ENCODE assay signal across 8 mouse cellular contexts in genomic region chr15:101988119-101988518, GRCm38 (mm10). TPM values are rescaled to one million over a fixed set of nuclear protein-coding genes. Genes with fewer than 3 reads are reported as not detected.
DNase-seq lines count a peak whose midpoint lies in the region; ATAC-seq lines count a peak whose summit lies in the region.

No protein-coding gene starts in this region.

- intact Hi-C loops in left cerebral cortex, postnatal 36 days (cut with DNase I) = loop anchor here (1.0 kb wide), 1 partner anchor 77 kb away; no protein-coding TSS in a partner anchor

- DNase-seq in A20 (ENCODE audit: low read depth, low spot score) = peak; percentile 83
- peak; percentile 82 to 90 for DNase-seq in cerebellum, postnatal 36 days
- peak; percentile 86 to 90 for DNase-seq in frontal cortex, postnatal 36 days (ENCODE audit: low spot score in 2 of 2)
- DNase-seq in intestine, embryonic 14.5 days (ENCODE audit: low spot score) = peak; percentile 97
- DNase-seq in left cerebral cortex, postnatal 36 days (ENCODE audit: low spot score in 2 of 2) = peak; percentile 82 to 86
- peak; percentile 74 to 81 for DNase-seq in natural killer cell, adult 2 months (ENCODE audit: low spot score in 2 of 2)
- DNase-seq in testis, postnatal 10 days (ENCODE audit: low spot score) = peak; percentile 92

- H3K4me3 ChIP-seq in intestine, embryonic 14.5 days (ENCODE audit: low read depth, low read length) = no peak overlapping the region

- H3K4me2 ChIP-seq in intestine, embryonic 14.5 days (ENCODE audit: low read length) = no peak overlapping the region

- no peaks in the 10 kb centered on the region for H3K36me3 ChIP-seq in intestine, embryonic 14.5 days (ENCODE audit: control insufficient read depth, insufficient read depth, low read length)

- no peak overlapping the region for H3K9ac ChIP-seq in intestine, embryonic 14.5 days (ENCODE audit: low read length)

- WGBS in intestine, embryonic 14.5 days = 2% methylated on average over 10 of the region's 10 CpGs

- peaks cover 4% of the 10 kb centered on the region; the same call in 1 of the 2 replicates for H3K4me1 ChIP-seq in intestine, embryonic 14.5 days (replicated peaks; ENCODE audit: control insufficient read depth, insufficient read depth, low read length)

- no peaks in the 10 kb centered on the region for H3K27me3 ChIP-seq in intestine, embryonic 14.5 days (replicated peaks; ENCODE audit: control insufficient read depth, insufficient read depth, low read length)

- ATAC-seq in activated CD4-positive, CD25-positive, alpha-beta regulatory T cell, adult 4 months = peak; percentile 50
- ATAC-seq in intestine, embryonic 14.5 days (replicated peaks; ENCODE audit: low FRiP score, low TSS enrichment, low read depth) = peak; percentile 30; the same call in 1 of the 2 replicates

- no peak overlapping the region for H3K27ac ChIP-seq in intestine, embryonic 14.5 days (ENCODE audit: low read depth)

- H3K9me3 ChIP-seq in intestine, embryonic 14.5 days (ENCODE audit: control insufficient read depth, low read length) = no peaks in the 10 kb centered on the region

RNA-seq across cellular contexts. Expression of gene Krt8, which starts 16.2 kb away (rescaled TPM):
- not detected for polyA plus RNA-seq in activated CD4-positive, CD25-positive, alpha-beta regulatory T cell, adult 4 months (2017; shearing (Covaris generic))
- polyA plus RNA-seq in intestine, embryonic 14.5 days (2014; fragmentation: Nextera tagmentation; extraction: Ambion mirVana) = 381 and 486 TPM in 2 replicates
- total RNA-seq in left cerebral cortex, postnatal 36 days (2021) = not detected

RNA-seq across cellular contexts. Expression of gene Krt78, which starts 34.0 kb away (rescaled TPM):
- polyA plus RNA-seq in activated CD4-positive, CD25-positive, alpha-beta regulatory T cell, adult 4 months (2017; shearing (Covaris generic)) = not detected
- polyA plus RNA-seq in intestine, embryonic 14.5 days (2014; fragmentation: Nextera tagmentation; extraction: Ambion mirVana) = 0.09 TPM in 1 of 2 replicates, not detected in the other
- total RNA-seq in left cerebral cortex, postnatal 36 days (2021) = not detected

RNA-seq across cellular contexts. Expression of gene Krt18, which starts 39.9 kb away (rescaled TPM):
- not detected for polyA plus RNA-seq in activated CD4-positive, CD25-positive, alpha-beta regulatory T cell, adult 4 months (2017; shearing (Covaris generic))
- 184 and 210 TPM in 2 replicates for polyA plus RNA-seq in intestine, embryonic 14.5 days (2014; fragmentation: Nextera tagmentation; extraction: Ambion mirVana)
- total RNA-seq in left cerebral cortex, postnatal 36 days (2021) = under 1 TPM in 1 of 2 experiments, not detected in 1; 0.22 TPM

RNA-seq across cellular contexts. Expression of gene Krt79, which starts 48.0 kb away (rescaled TPM):
- polyA plus RNA-seq in activated CD4-positive, CD25-positive, alpha-beta regulatory T cell, adult 4 months (2017; shearing (Covaris generic)) = not detected
- polyA plus RNA-seq in intestine, embryonic 14.5 days (2014; fragmentation: Nextera tagmentation; extraction: Ambion mirVana) = 0.22 TPM in 1 of 2 replicates, not detected in the other
- not detected for total RNA-seq in left cerebral cortex, postnatal 36 days (2021)

Comparison
In these comparisons a context has a peak if more than half of its experiments do, and no peak if none do; other contexts are left out.
1. RNA of gene Krt8, which starts 16.2 kb away (polyA plus RNA-seq): 381 to 486 TPM in intestine, embryonic 14.5 days; not detected in activated CD4-positive, CD25-positive, alpha-beta regulatory T cell, adult 4 months; every median in the first group is over 100 times any median in the second.
2. RNA of gene Krt18, which starts 39.9 kb away (polyA plus RNA-seq): 184 to 210 TPM in intestine, embryonic 14.5 days; not detected in activated CD4-positive, CD25-positive, alpha-beta regulatory T cell, adult 4 months; every median in the first group is over 100 times any median in the second.
3. Peak in every context shown above with its lines, with median percentiles within 50 percentile points of each other: DNase-seq.